Comparison of ENCODE assay signal across 15 mouse cellular contexts in the genomic region with DNA sequence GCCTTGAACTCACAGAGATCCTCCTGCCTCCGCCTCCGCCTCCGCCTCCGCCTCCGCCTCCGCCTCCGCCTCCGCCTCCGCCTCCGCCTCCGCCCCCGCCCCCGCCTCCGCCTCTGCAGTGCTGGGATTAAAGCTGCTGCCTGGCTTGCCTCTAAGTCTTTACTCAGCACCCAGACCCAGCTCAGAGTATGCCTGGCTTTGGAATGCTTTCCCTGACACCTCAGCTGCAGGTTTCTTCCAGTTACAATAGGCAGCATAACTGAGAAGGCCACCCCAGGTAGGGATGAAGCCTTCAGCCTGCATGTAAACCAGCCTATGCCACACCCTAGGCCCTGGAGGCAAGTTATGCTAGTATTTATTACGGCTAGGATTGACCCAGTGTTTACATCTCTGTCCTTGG.
"Had no signal": no experiment of that assay in that cellular context is flagged by ENCODE, and none has a peak within 500 bp of the region (broad histone marks: within the 10 kb centered on the region; RNA-seq: fewer than 3 reads in every experiment).

No protein-coding gene starts in this region.

- DNase-seq: kidney, postnatal 10 days; kidney, postnatal 4 days; lung, adult 2 months; lung, postnatal 36 days; retina, postnatal 1 day; right cerebral cortex, postnatal 4 days; spleen, adult 18-20 months; thymus, adult 18-20 months; thymus, postnatal 14 days had no signal

- ATAC-seq: lung, postnatal 0 days; midbrain, embryonic 15.5 days had no signal

- H3K9me3 ChIP-seq: limb, embryonic 10.5 days; midbrain, embryonic 15.5 days; neural tube, embryonic 12.5 days had no signal

- H3K9ac ChIP-seq: liver, embryonic 14.5 days; midbrain, embryonic 15.5 days; neural tube, embryonic 12.5 days had no signal

- H3K36me3 ChIP-seq: limb, embryonic 10.5 days; midbrain, embryonic 15.5 days; neural tube, embryonic 12.5 days had no signal

- H3K4me3 ChIP-seq: layer of hippocampus, adult 2 months; limb, embryonic 10.5 days; midbrain, embryonic 15.5 days; neural tube, embryonic 12.5 days had no signal

- H3K27me3 ChIP-seq: midbrain, embryonic 15.5 days; neural tube, embryonic 12.5 days had no signal

- H3K4me2 ChIP-seq: midbrain, embryonic 15.5 days; neural tube, embryonic 12.5 days had no signal

- H3K27ac ChIP-seq: layer of hippocampus, adult 2 months; limb, embryonic 10.5 days; liver, embryonic 14.5 days; midbrain, embryonic 15.5 days; neural tube, embryonic 12.5 days had no signal
